ENCODE assay signal across 27 mouse cellular contexts in genomic region chr4:108890876-108891275, GRCm38 (mm10). TPM values are rescaled to one million over a fixed set of nuclear protein-coding genes. Genes with fewer than 3 reads are reported as not detected.
DNase-seq lines count a peak whose midpoint lies in the region; ATAC-seq and TF ChIP-seq lines count a peak whose summit lies in the region.
"Had no signal": no experiment of that assay in that cellular context is flagged by ENCODE, and none has a peak within 500 bp of the region (broad histone marks: within the 10 kb centered on the region; RNA-seq: fewer than 3 reads in every experiment).

No protein-coding gene starts in this region.

- no peak overlapping the region for H3K4me2 ChIP-seq in midbrain, postnatal 0 days (ENCODE audit: low read depth, low read length, poor library complexity, severe bottlenecking)
- H3K4me2 ChIP-seq in midbrain, embryonic 16.5 days (ENCODE audit: low read length): no peak overlapping the region
- H3K4me2 ChIP-seq: embryonic facial prominence, embryonic 15.5 days; hindbrain, embryonic 12.5 days had no signal

- DNase-seq in cerebellum, postnatal 10 days: peak; percentile 40 to 66
- no peak for DNase-seq in cerebellum, adult 2 months
- DNase-seq in layer of hippocampus, adult 8-10 months (ENCODE audit: low spot score in 2 of 2): peak; percentile 38 to 48
- no peak for DNase-seq in layer of hippocampus, postnatal 25 days (ENCODE audit: extremely low spot score in 1 of 2, low spot score in 1 of 2)
- DNase-seq in midbrain, postnatal 0 days (ENCODE audit: low spot score): peak; percentile 18
- DNase-seq in telencephalon, adult 2 months (ENCODE audit: low read depth, low spot score): peak; percentile 47
- DNase-seq: adrenal gland, postnatal 25 days; B cell, adult 2 months; cerebellum, adult 11 months; cerebellum, adult 9-10 months; embryo, embryonic 11 days; gastrocnemius, postnatal 10 days; heart, adult 18-20 months; heart, postnatal 10 days; heart, postnatal 4 days had no signal

- ATAC-seq in midbrain, postnatal 0 days (ENCODE audit: low FRiP score): no peak
- no peak for ATAC-seq in midbrain, embryonic 16.5 days
- ATAC-seq: CD4-positive, CD25-positive, alpha-beta regulatory T cell, adult 4 months; forebrain, embryonic 14.5 days; hindbrain, embryonic 16.5 days had no signal

- no peaks in the 10 kb centered on the region for H3K9me3 ChIP-seq in midbrain, postnatal 0 days (ENCODE audit: low read length)
- H3K9me3 ChIP-seq in midbrain, embryonic 16.5 days (replicated peaks; ENCODE audit: control insufficient read depth, low read length, poor library complexity, severe bottlenecking): no peaks in the 10 kb centered on the region; the same call in 1 of the 2 replicates
- H3K9me3 ChIP-seq: embryonic facial prominence, embryonic 15.5 days; forebrain, embryonic 10.5 days; G1E; heart, embryonic 10.5 days; hindbrain, embryonic 12.5 days had no signal

- H3K27me3 ChIP-seq in cerebellum, adult 2 months (ENCODE audit: control insufficient read depth, insufficient read depth, low read length): no peaks in the 10 kb centered on the region
- H3K27me3 ChIP-seq in midbrain, postnatal 0 days (ENCODE audit: insufficient read depth, low read length): no peaks in the 10 kb centered on the region
- no peaks in the 10 kb centered on the region for H3K27me3 ChIP-seq in midbrain, embryonic 16.5 days (ENCODE audit: control insufficient read depth, insufficient read depth, low read depth, low read length)
- H3K27me3 ChIP-seq: embryonic facial prominence, embryonic 15.5 days; hindbrain, embryonic 12.5 days had no signal

- no peak overlapping the region for H3K4me3 ChIP-seq in cerebellum, adult 2 months (replicated peaks; ENCODE audit: insufficient read depth, low read depth, low read length)
- no peak overlapping the region for H3K4me3 ChIP-seq in midbrain, postnatal 0 days (ENCODE audit: low read depth, low read length)
- no peak overlapping the region for H3K4me3 ChIP-seq in midbrain, embryonic 16.5 days (ENCODE audit: low read depth, low read length)
- H3K4me3 ChIP-seq: embryonic facial prominence, embryonic 15.5 days; erythroblast, embryonic 14.5 days; forebrain, embryonic 10.5 days; heart, embryonic 10.5 days; hindbrain, embryonic 12.5 days had no signal

- H3K9ac ChIP-seq in midbrain, postnatal 0 days (replicated peaks; ENCODE audit: low read length, poor library complexity, severe bottlenecking): no peak overlapping the region
- no peak overlapping the region for H3K9ac ChIP-seq in midbrain, embryonic 16.5 days (ENCODE audit: low read depth, low read length)
- H3K9ac ChIP-seq: embryonic facial prominence, embryonic 15.5 days; hindbrain, embryonic 12.5 days had no signal

- H3K4me1 ChIP-seq in cerebellum, adult 2 months (ENCODE audit: control insufficient read depth, insufficient read depth, low read length): no peaks in the 10 kb centered on the region
- H3K4me1 ChIP-seq in midbrain, postnatal 0 days (ENCODE audit: insufficient read depth, low read length): no peaks in the 10 kb centered on the region
- no peaks in the 10 kb centered on the region for H3K4me1 ChIP-seq in midbrain, embryonic 16.5 days (ENCODE audit: control insufficient read depth, insufficient read depth, low read length)
- H3K4me1 ChIP-seq: embryonic facial prominence, embryonic 15.5 days; heart, embryonic 10.5 days; hindbrain, embryonic 12.5 days had no signal

- H3K36me3 ChIP-seq in midbrain, postnatal 0 days (ENCODE audit: insufficient read depth, low read length): 0 out of 2 replicates have a peak, but pooled peaks cover 5% of the 10 kb centered on the region
- H3K36me3 ChIP-seq in midbrain, embryonic 16.5 days (ENCODE audit: control insufficient read depth, insufficient read depth, low read length): no peaks in the 10 kb centered on the region
- H3K36me3 ChIP-seq: embryonic facial prominence, embryonic 15.5 days; forebrain, embryonic 10.5 days; G1E; heart, embryonic 10.5 days; hindbrain, embryonic 12.5 days had no signal

- no peak for TF ChIP-seq POLR2A in cerebellum, adult 2 months (IDR thresholded peaks at IDR 0.05; ENCODE audit: borderline replicate concordance, insufficient read depth, low read length)

- WGBS in cerebellum, adult 2 months: 28% methylated on average over 6 of the region's 6 CpGs
- 84% methylated on average over 6 of the region's 6 CpGs for WGBS in midbrain, postnatal 0 days
- WGBS in midbrain, embryonic 16.5 days: 84% methylated on average over 6 of the region's 6 CpGs

- no peak overlapping the region for H3K27ac ChIP-seq in cerebellum, adult 2 months (ENCODE audit: insufficient read depth, low read length)
- no peak overlapping the region for H3K27ac ChIP-seq in midbrain, postnatal 0 days (ENCODE audit: low read depth, low read length)
- H3K27ac ChIP-seq in midbrain, embryonic 16.5 days (ENCODE audit: low read length): no peak overlapping the region
- H3K27ac ChIP-seq: embryonic facial prominence, embryonic 15.5 days; forebrain, embryonic 10.5 days; heart, embryonic 10.5 days; hindbrain, embryonic 12.5 days had no signal

- no peak for TF ChIP-seq CTCF in cerebellum, adult 2 months (IDR thresholded peaks at IDR 0.05; ENCODE audit: borderline replicate concordance, insufficient read depth, low read depth, low read length)
- no peak for TF ChIP-seq CTCF in midbrain, postnatal 0 days (IDR thresholded peaks at IDR 0.05)

RNA-seq across cellular contexts. Expression of gene Rab3b, which starts 12.0 kb away (rescaled TPM):
- polyA plus RNA-seq in cerebellum, adult 2 months (2012; rRNA removed): 40.1 and 42.5 TPM in 2 replicates
- 10 to 100 TPM; 63.2 to 71.1 (median 65.4) TPM for total RNA-seq in layer of hippocampus, adult 8-10 months (2022)
- total RNA-seq in layer of hippocampus, postnatal 25 days (2021): 10 to 100 TPM; 46.0 to 55.2 TPM
- total RNA-seq in midbrain, postnatal 0 days (2014; rRNA removed): 81.8 and 94.5 TPM in 2 replicates
- polyA plus RNA-seq in midbrain, postnatal 0 days (2015; fragmentation: Nextera tagmentation; extraction: Ambion mirVana): 316 and 318 TPM in 2 replicates
- polyA plus RNA-seq in midbrain, embryonic 16.5 days (2015; fragmentation: Nextera tagmentation; extraction: Ambion mirVana): 155 and 204 TPM in 2 replicates
- total RNA-seq: common myeloid progenitor, adult 5-6 weeks had no signal
- polyA plus RNA-seq: CD4-positive, CD25-positive, alpha-beta regulatory T cell, adult 4 months; erythroblast, embryonic 14.5 days had no signal

RNA-seq across cellular contexts. Expression of gene A730015C16Rik, which starts 42.5 kb away (rescaled TPM):
- not detected in 2 replicates for polyA plus RNA-seq in cerebellum, adult 2 months (2012; rRNA removed)
- total RNA-seq in layer of hippocampus, adult 8-10 months (2022): under 1 TPM in 1 of 4 experiments, not detected in 3; 0.65 TPM
- under 1 TPM in 1 of 2 experiments, not detected in 1; 0.37 TPM for total RNA-seq in layer of hippocampus, postnatal 25 days (2021)
- total RNA-seq in midbrain, postnatal 0 days (2014; rRNA removed): 1.3 TPM in 1 of 2 replicates, not detected in the other
- polyA plus RNA-seq in midbrain, postnatal 0 days (2015; fragmentation: Nextera tagmentation; extraction: Ambion mirVana): 0.83 and 1.1 TPM in 2 replicates
- polyA plus RNA-seq in midbrain, embryonic 16.5 days (2015; fragmentation: Nextera tagmentation; extraction: Ambion mirVana): 0.79 and 1.1 TPM in 2 replicates
- total RNA-seq: adrenal gland, adult 18-20 months; adrenal gland, postnatal 25 days; gastrocnemius, postnatal 10 days; heart, adult 18-20 months; heart, postnatal 10 days; heart, postnatal 4 days had no signal
- polyA plus RNA-seq: CD4-positive, CD25-positive, alpha-beta regulatory T cell, adult 4 months; erythroblast, embryonic 14.5 days; G1E had no signal

RNA-seq across cellular contexts. Expression of gene Kti12, which starts 43.3 kb away (rescaled TPM):
- 20.0 TPM in 2 replicates for polyA plus RNA-seq in cerebellum, adult 2 months (2012; rRNA removed)
- total RNA-seq in layer of hippocampus, adult 8-10 months (2022): 10 to 100 TPM; 18.1 to 19.5 (median 18.8) TPM
- 10 to 100 TPM; 18.1 to 20.1 TPM for total RNA-seq in layer of hippocampus, postnatal 25 days (2021)
- total RNA-seq in midbrain, postnatal 0 days (2014; rRNA removed): 24.0 and 34.4 TPM in 2 replicates
- polyA plus RNA-seq in midbrain, postnatal 0 days (2015; fragmentation: Nextera tagmentation; extraction: Ambion mirVana): 21.2 and 22.3 TPM in 2 replicates
- polyA plus RNA-seq in midbrain, embryonic 16.5 days (2015; fragmentation: Nextera tagmentation; extraction: Ambion mirVana): 22.4 and 23.6 TPM in 2 replicates

RNA-seq across cellular contexts. Expression of gene Txndc12, which starts 56.5 kb away (rescaled TPM):
- 51.3 and 53.6 TPM in 2 replicates for polyA plus RNA-seq in cerebellum, adult 2 months (2012; rRNA removed)
- total RNA-seq in layer of hippocampus, adult 8-10 months (2022): 10 to 100 TPM; 34.0 to 37.6 (median 35.6) TPM
- 10 to 100 TPM; 37.0 to 37.7 TPM for total RNA-seq in layer of hippocampus, postnatal 25 days (2021)
- total RNA-seq in midbrain, postnatal 0 days (2014; rRNA removed): 36.1 and 48.5 TPM in 2 replicates
- 59.7 and 61.0 TPM in 2 replicates for polyA plus RNA-seq in midbrain, postnatal 0 days (2015; fragmentation: Nextera tagmentation; extraction: Ambion mirVana)
- polyA plus RNA-seq in midbrain, embryonic 16.5 days (2015; fragmentation: Nextera tagmentation; extraction: Ambion mirVana): 66.3 and 69.0 TPM in 2 replicates

RNA-seq across cellular contexts. Expression of gene Btf3l4, which starts 57.5 kb away (rescaled TPM):
- polyA plus RNA-seq in cerebellum, adult 2 months (2012; rRNA removed): 84.4 and 84.7 TPM in 2 replicates
- 10 to 100 TPM; 67.2 to 94.4 (median 79.4) TPM for total RNA-seq in layer of hippocampus, adult 8-10 months (2022)
- total RNA-seq in layer of hippocampus, postnatal 25 days (2021): 10 to 100 TPM; 92.4 to 93.2 TPM
- 101 and 137 TPM in 2 replicates for total RNA-seq in midbrain, postnatal 0 days (2014; rRNA removed)
- 156 and 164 TPM in 2 replicates for polyA plus RNA-seq in midbrain, postnatal 0 days (2015; fragmentation: Nextera tagmentation; extraction: Ambion mirVana)
- 177 and 189 TPM in 2 replicates for polyA plus RNA-seq in midbrain, embryonic 16.5 days (2015; fragmentation: Nextera tagmentation; extraction: Ambion mirVana)

Comparison
In these comparisons a context has a peak if more than half of its experiments do, and no peak if none do; other contexts are left out.
1. DNase-seq: peak in cerebellum, postnatal 10 days (2 of 2), layer of hippocampus, adult 8-10 months (2 of 2), midbrain, postnatal 0 days (single experiment) and telencephalon, adult 2 months (single experiment); none in cerebellum, adult 2 months (0 of 2) and layer of hippocampus, postnatal 25 days (0 of 2).